Mouse (Mus musculus) ES-E14 (cell line): ENCODE measurements around the gene Cib1. TPM values are rescaled to one million over a fixed set of nuclear protein-coding genes. Genes with fewer than 3 reads are reported as not detected.
A peak's percentile ranks its signal among the peaks of the same experiment; 100 is the strongest.

ENCODE experiments used
- DNase-seq: peaks from one replicate; pipeline ENCODE4 v3.0.0-alpha.2; 2013; ENCODE audit warnings: low read depth, low spot score
- H3K27ac ChIP-seq: 2 replicates; pipeline ENCODE4 v1.5.1; 2012; ENCODE audit warnings: low read depth, mild to moderate bottlenecking, low read length, moderate library complexity, mixed read lengths; ENCODE audit not compliant: poor library complexity, insufficient read depth, severe bottlenecking
- H3K36me3 ChIP-seq: 2 replicates; pipeline ENCODE4 v1.6.1; 2012; ENCODE audit warnings: mild to moderate bottlenecking, low read length, moderate library complexity, mixed read lengths; ENCODE audit not compliant: control insufficient read depth, poor library complexity, insufficient read depth, severe bottlenecking
- H3K4me1 ChIP-seq, 2 experiments: fragments of 150-350 bp in 1 of 2; sonication (generic) in 1 of 2; 2 replicates each; pipeline ENCODE4 v1.6.1; 2012; ENCODE audit warnings: low read length in 2 of 2, mild to moderate bottlenecking in 1 of 2, mixed read lengths in 1 of 2; ENCODE audit not compliant: control insufficient read depth in 2 of 2, insufficient read depth in 2 of 2, poor library complexity in 1 of 2
- H3K4me3 ChIP-seq, 2 experiments: fragments of 150-350 bp in 1 of 2; sonication (generic) in 1 of 2; 2 replicates each; pipeline ENCODE4 v1.5.1; 2012; ENCODE audit warnings: low read length in 2 of 2, low read depth in 1 of 2, mild to moderate bottlenecking in 1 of 2, mixed read lengths in 1 of 2; ENCODE audit not compliant: insufficient read depth in 1 of 2, poor library complexity in 1 of 2, severe bottlenecking in 1 of 2
- H3K9ac ChIP-seq: 2 replicates; pipeline ENCODE4 v1.6.1; 2012; ENCODE audit warnings: low read depth, mild to moderate bottlenecking, low read length, mixed read lengths; ENCODE audit not compliant: poor library complexity, insufficient read depth, severe bottlenecking
- H3K9me3 ChIP-seq: fragments of 150-350 bp; sonication (generic); 2 replicates; pipeline ENCODE4 v1.6.1; 2012; ENCODE audit warnings: low read depth, mild to moderate bottlenecking, low read length; ENCODE audit not compliant: control insufficient read depth, insufficient read depth
- CHD2 ChIP-seq: IDR thresholded peaks from 2 replicates; pipeline ENCODE4 v1.6.1; 2014; ENCODE audit warnings: mild to moderate bottlenecking, low read depth, low read length, inconsistent platforms
- HCFC1 ChIP-seq: IDR thresholded peaks from 2 replicates; pipeline ENCODE4 v1.6.1; 2012; ENCODE audit warnings: low read length, inconsistent platforms, borderline replicate concordance; ENCODE audit not compliant: insufficient read depth
- MAFK ChIP-seq: IDR thresholded peaks from 2 replicates; pipeline ENCODE4 v1.6.1; 2014; ENCODE audit warnings: mild to moderate bottlenecking, low read depth, low read length, inconsistent platforms; ENCODE audit not compliant: insufficient read depth
- ZC3H11A ChIP-seq: IDR thresholded peaks from 2 replicates; pipeline ENCODE4 v1.6.1; 2012; ENCODE audit warnings: low read depth, mild to moderate bottlenecking, inconsistent platforms, low read length, borderline replicate concordance
- ZNF384 ChIP-seq: IDR thresholded peaks from 2 replicates; pipeline ENCODE4 v1.6.1; 2012; ENCODE audit warnings: low read depth, low read length, inconsistent platforms
- in situ Hi-C, 2 experiments: fragments of 600-800 bp; cut with MboI; formaldehyde crosslinking; loops; one replicate each; pipeline ENCODE4 v1.15.1; 2025; ENCODE audit warnings: low sequenced_read_pairs in 2 of 2, inconsistent platforms in 1 of 2; ENCODE audit not compliant: unreplicated experiment in 2 of 2
- total RNA-seq: library from RNA; depleted of rRNA; stranded (reverse); fragments of 300-350 nt; gene quantifications from 2 replicates; pipeline ENCODE4 v1.2.3, GENCODE M21; 2012

The Cib1 gene
- total RNA-seq, 1 experiment = 59.7 TPM

- no peaks in the 10 kb centered on the region for H3K9me3 ChIP-seq
- peaks cover 22% of the 10 kb centered on the region for H3K36me3 ChIP-seq
- peak overlapping the region; percentile 61; the same call in 1 of the 2 replicates for H3K9ac ChIP-seq
- no peak for DNase-seq
- H3K4me3 ChIP-seq = peak overlapping the region in 1 of 2 experiments; percentile 49; a peak in 3 of 4 replicates
- H3K4me1 ChIP-seq = peaks cover 17 to 47% of the 10 kb centered on the region in 2 experiments
- TF ChIP-seq MAFK (no peak), CHD2 (no peak)
- H3K27ac ChIP-seq = peak overlapping the region; percentile 54
- in situ Hi-C loops = no loop called here
These were observed 24.5 kb downstream of the Cib1 start for GRCm38 (mm10) chr7:80208026-80208642.

GRCm38 (mm10) chr7:80207314-80207731 is 25.3 kb downstream of the Cib1 start:
- Histone ChIP-seq H3K4me3 (peak overlapping the region in 1 of 2 experiments; percentile 4; a peak in 1 of 4 replicates), H3K36me3 (peaks cover 25% of the 10 kb centered on the region), H3K4me1 (peaks cover 17 to 55% of the 10 kb centered on the region in 2 experiments), H3K27ac (peak overlapping the region; percentile 54; the same call in 1 of the 2 replicates), H3K9me3 (no peaks in the 10 kb centered on the region), H3K9ac (peak overlapping the region; percentile 61; the same call in 1 of the 2 replicates)
- in situ Hi-C loops = no loop called here
- DNase-seq = no peak
- TF ChIP-seq CHD2 = no peak
- TF ChIP-seq HCFC1 = no peak
- TF ChIP-seq ZC3H11A = no peak
- peak; percentile 50; the same call in 1 of the 2 replicates for TF ChIP-seq MAFK
- TF ChIP-seq ZNF384 = no peak

- H3K4me1 ChIP-seq = peaks cover 23 to 67% of the 10 kb centered on the region in 2 experiments
- DNase-seq = no peak
- H3K27ac ChIP-seq = no peak overlapping the region
These were observed 26.7 kb downstream of the Cib1 start for GRCm38 (mm10) chr7:80205705-80206589.

GRCm38 (mm10) chr7:80204961-80205360 is 27.7 kb downstream of the Cib1 start:
- Histone ChIP-seq H3K9me3 (no peaks in the 10 kb centered on the region), H3K9ac (no peak overlapping the region), H3K27ac (no peak overlapping the region), H3K36me3 (peaks cover 35% of the 10 kb centered on the region), H3K4me3 (no peak overlapping the region), H3K4me1 (peaks cover 21 to 73% of the 10 kb centered on the region in 2 experiments)
- TF ChIP-seq HCFC1 (no peak), ZNF384 (no peak), MAFK (no peak), CHD2 (no peak), ZC3H11A (no peak)
- no peak for DNase-seq
- in situ Hi-C loops = no loop called here

More at GRCm38 (mm10) chr7:80205705-80206589, 26.7 kb downstream of the Cib1 start:
- in situ Hi-C loops = no loop called here
- Histone ChIP-seq H3K9ac (no peak overlapping the region), H3K36me3 (peaks cover 32% of the 10 kb centered on the region), H3K9me3 (no peaks in the 10 kb centered on the region), H3K4me3 (no peak overlapping the region)
- no peak for TF ChIP-seq ZNF384
- no peak for TF ChIP-seq CHD2
- no peak for TF ChIP-seq MAFK
- TF ChIP-seq ZC3H11A = no peak
- TF ChIP-seq HCFC1 = no peak
